Mouse (Mus musculus) stomach, postnatal 0 days (tissue): Measurements from ENCODE around the gene Ttll9. TPM values are rescaled to one million over a fixed set of nuclear protein-coding genes. Genes with fewer than 3 reads are reported as not detected.

Source experiments
- ATAC-seq: fragments of 200-750 bp; cut with Nextera tagmentation; 2 replicates; pipeline ENCODE4 v1.8.0; 2017; ENCODE audit not compliant: low FRiP score, low TSS enrichment
- DNase-seq: peaks from one replicate; pipeline ENCODE4 v3.0.0-alpha.2; 2016; ENCODE audit warnings: low spot score
- H3K27ac ChIP-seq: fragments of 300-500 bp; sonication (generic); replicated peaks from 2 replicates; pipeline ENCODE4 v1.5.1; 2014; ENCODE audit warnings: mild to moderate bottlenecking, control low read depth
- H3K27me3 ChIP-seq: fragments of 300-500 bp; sonication (generic); 2 replicates; pipeline ENCODE4 v1.6.1; 2014; ENCODE audit warnings: low read length; ENCODE audit not compliant: control insufficient read depth, insufficient read depth
- H3K36me3 ChIP-seq: fragments of 300-500 bp; sonication (generic); 2 replicates; pipeline ENCODE4 v1.6.1; 2014; ENCODE audit warnings: low read length, mixed read lengths; ENCODE audit not compliant: control insufficient read depth, insufficient read depth
- H3K4me1 ChIP-seq: fragments of 300-500 bp; sonication (generic); replicated peaks from 2 replicates; pipeline ENCODE4 v1.6.1; 2014; ENCODE audit warnings: antibody characterized with exemption; ENCODE audit not compliant: control insufficient read depth, insufficient read depth
- H3K4me2 ChIP-seq: fragments of 300-500 bp; sonication (generic); replicated peaks from 2 replicates; pipeline ENCODE4 v1.6.1; 2014; ENCODE audit warnings: low read depth, mild to moderate bottlenecking, control low read depth, moderate library complexity
- H3K4me3 ChIP-seq: fragments of 300-500 bp; sonication (generic); 2 replicates; pipeline ENCODE4 v1.5.1; 2014; ENCODE audit warnings: low read depth, low read length, control low read depth
- H3K9ac ChIP-seq: fragments of 300-500 bp; sonication (generic); 2 replicates; pipeline ENCODE4 v1.6.1; 2014; ENCODE audit warnings: mild to moderate bottlenecking, low read length, control low read depth, mixed read lengths
- H3K9me3 ChIP-seq: fragments of 300-500 bp; sonication (generic); 2 replicates; pipeline ENCODE4 v1.6.1; 2016; ENCODE audit warnings: low read length; ENCODE audit not compliant: control insufficient read depth
- CTCF ChIP-seq: IDR thresholded peaks from 2 replicates; pipeline ENCODE4 v1.5.1; 2016; ENCODE audit warnings: antibody characterized with exemption, low read depth, mild to moderate bottlenecking, moderate library complexity
- EP300 ChIP-seq: optimal IDR thresholded peaks from 2 replicates; pipeline ENCODE3; 2016; ENCODE audit warnings: antibody characterized with exemption
- WGBS: fragments of 180-500 bp; shearing (Covaris S2); extraction: QIAGEN DNeasy Blood & Tissue Kit; methylation state at CpG from one replicate; pipeline ENCODE4 v1.1.7; 2014; 5-methylcytosine and 5-hydroxymethylcytosine counted together
- polyA plus RNA-seq: library from polyadenylated mRNA; unstranded; fragments of >200 nt; fragmentation: Nextera tagmentation; extraction: Ambion mirVana; gene quantifications from 2 replicates; pipeline ENCODE4 v1.2.1, GENCODE M21; 2015

Gene Ttll9
- polyA plus RNA-seq, 1 experiment from 2014 or later = not detected

DNA sequence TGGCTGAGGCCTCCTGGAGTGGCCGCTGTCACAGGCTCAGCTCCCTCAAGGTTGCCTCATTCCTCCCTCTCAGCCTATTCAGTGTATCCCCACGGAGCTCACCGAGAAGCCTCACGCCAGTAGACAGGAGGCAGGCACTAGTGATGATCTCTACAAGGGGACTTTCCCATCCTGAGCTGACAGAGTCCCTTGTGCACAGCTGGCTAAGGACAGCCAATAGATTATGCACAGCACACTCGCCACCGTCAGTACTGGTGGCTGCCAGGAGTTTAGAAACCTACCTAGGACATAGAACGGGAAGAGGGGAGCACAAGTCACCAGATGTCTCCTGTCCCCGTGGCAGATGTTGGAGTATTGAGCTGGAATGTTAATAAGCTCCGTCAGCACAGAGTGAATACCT, 44.6 kb upstream of the Ttll9 start:
- Histone ChIP-seq H3K9ac (no peak overlapping the region), H3K27me3 (no peaks in the 10 kb centered on the region), H3K4me2 (no peak overlapping the region), H3K4me1 (no peaks in the 10 kb centered on the region), H3K4me3 (no peak overlapping the region), H3K27ac (no peak overlapping the region), H3K36me3 (no peaks in the 10 kb centered on the region), H3K9me3 (no peaks in the 10 kb centered on the region)
- TF ChIP-seq EP300 = no peak
- no peak for TF ChIP-seq CTCF
- no peak for DNase-seq
- 46% methylated on average over 9 of the region's 9 CpGs for WGBS
- no peak for ATAC-seq

DNA sequence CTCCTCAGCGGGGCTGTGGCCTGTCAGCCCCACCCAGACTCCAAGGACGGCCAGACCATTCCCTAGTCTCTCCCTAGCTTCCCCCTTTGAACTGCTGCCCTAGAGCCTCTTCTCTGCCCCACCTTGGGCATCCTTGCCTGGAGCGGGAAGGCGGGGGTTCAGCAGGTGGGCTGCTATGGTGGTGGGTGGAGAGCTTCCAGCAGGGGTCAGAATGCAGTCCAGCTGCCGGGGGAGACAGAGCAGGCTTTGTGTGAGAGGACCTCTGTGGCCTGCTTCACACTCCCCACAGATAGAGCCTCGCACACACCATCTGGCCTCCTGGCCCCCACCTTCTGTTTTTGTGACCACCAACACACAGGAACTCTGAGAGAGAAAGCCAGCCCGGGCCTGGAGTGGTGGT, 39.9 kb upstream of the Ttll9 start:
- WGBS = 44% methylated on average over 7 of the region's 7 CpGs
- TF ChIP-seq CTCF (peak; percentile 22; the same call in 1 of the 2 replicates), EP300 (no peak)
- no peak overlapping the region for H3K4me2 ChIP-seq
- no peaks in the 10 kb centered on the region for H3K9me3 ChIP-seq
- no peak overlapping the region for H3K27ac ChIP-seq
- no peak overlapping the region for H3K4me3 ChIP-seq
- DNase-seq = no peak
- H3K27me3 ChIP-seq = no peaks in the 10 kb centered on the region
- H3K9ac ChIP-seq = no peak overlapping the region
- H3K4me1 ChIP-seq = no peaks in the 10 kb centered on the region
- H3K36me3 ChIP-seq = no peaks in the 10 kb centered on the region
- ATAC-seq = no peak

DNA sequence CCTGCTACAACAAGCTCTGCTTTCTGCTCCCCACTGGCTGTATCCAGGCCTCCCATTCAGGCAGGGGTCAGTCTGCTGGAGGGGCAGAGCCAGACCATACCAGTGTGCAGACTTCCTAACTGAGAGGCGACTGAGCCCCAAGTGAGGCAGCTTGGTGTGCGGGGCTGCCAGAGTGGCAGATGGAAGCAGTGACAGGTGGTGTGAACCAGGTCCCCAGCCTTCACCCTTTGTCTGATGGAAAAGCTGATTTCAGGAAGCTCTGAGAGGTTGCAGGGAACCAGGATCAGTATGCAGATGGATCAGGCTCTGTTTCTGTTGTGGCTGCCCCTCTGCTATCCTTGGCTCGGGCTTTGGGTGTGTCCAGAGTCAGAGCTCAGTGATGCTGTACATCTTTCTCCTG, 38.7 kb upstream of the Ttll9 start:
- H3K4me1 ChIP-seq = no peaks in the 10 kb centered on the region
- no peaks in the 10 kb centered on the region for H3K36me3 ChIP-seq
- no peak overlapping the region for H3K9ac ChIP-seq
- no peak for ATAC-seq
- 67% methylated on average over 3 of the region's 3 CpGs for WGBS
- no peak overlapping the region for H3K4me2 ChIP-seq
- TF ChIP-seq EP300 = no peak
- no peak for TF ChIP-seq CTCF
- no peak for DNase-seq
- no peak overlapping the region for H3K27ac ChIP-seq
- H3K4me3 ChIP-seq = no peak overlapping the region
- H3K9me3 ChIP-seq = no peaks in the 10 kb centered on the region
- H3K27me3 ChIP-seq = no peaks in the 10 kb centered on the region

GRCm38 (mm10) chr2:152924128-152924527, 38.2 kb upstream of the Ttll9 start:
- Histone ChIP-seq H3K36me3 (no peaks in the 10 kb centered on the region), H3K9ac (no peak overlapping the region), H3K27me3 (no peaks in the 10 kb centered on the region), H3K27ac (no peak overlapping the region), H3K9me3 (no peaks in the 10 kb centered on the region), H3K4me1 (no peaks in the 10 kb centered on the region), H3K4me3 (no peak overlapping the region), H3K4me2 (no peak overlapping the region)
- 42% methylated on average over 8 of the region's 8 CpGs for WGBS
- ATAC-seq = no peak
- DNase-seq = no peak
- no peak for TF ChIP-seq CTCF
- no peak for TF ChIP-seq EP300

DNA sequence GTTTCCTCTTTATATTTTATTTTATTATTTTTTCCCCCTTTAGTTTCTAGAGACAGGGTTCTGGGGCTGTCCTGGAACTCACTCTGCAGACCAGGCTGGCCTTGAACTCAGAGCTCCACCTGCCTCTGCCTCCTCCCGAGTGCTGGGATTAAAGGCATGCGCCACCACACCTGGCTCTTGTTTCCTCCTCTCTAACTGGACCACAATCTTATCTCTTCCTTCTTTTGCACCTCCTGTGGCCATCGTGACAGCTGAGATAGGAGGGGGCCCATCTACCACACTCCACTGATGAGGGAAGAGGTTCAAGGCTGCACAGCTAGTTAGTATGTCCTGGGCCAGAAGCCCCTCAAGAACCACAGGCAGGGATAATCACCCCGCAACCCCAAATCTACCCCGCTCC, 37.7 kb upstream of the Ttll9 start:
- DNase-seq (no peak), ATAC-seq (no peak)
- Histone ChIP-seq H3K27me3 (no peaks in the 10 kb centered on the region), H3K4me2 (no peak overlapping the region), H3K9ac (no peak overlapping the region), H3K27ac (no peak overlapping the region; the same call in 1 of the 2 replicates), H3K4me1 (no peaks in the 10 kb centered on the region), H3K4me3 (no peak overlapping the region), H3K9me3 (no peaks in the 10 kb centered on the region), H3K36me3 (no peaks in the 10 kb centered on the region)
- no peak for TF ChIP-seq EP300
- no peak for TF ChIP-seq CTCF
- WGBS = 63% methylated on average over 5 of the region's 5 CpGs

GRCm38 (mm10) chr2:152925189-152925872, 37.0 kb upstream of the Ttll9 start:
- TF ChIP-seq EP300 (no peak), CTCF (no peak)
- Histone ChIP-seq H3K4me3 (no peak overlapping the region), H3K27me3 (no peaks in the 10 kb centered on the region), H3K4me2 (no peak overlapping the region), H3K9me3 (no peaks in the 10 kb centered on the region), H3K27ac (peak overlapping the region; percentile 69), H3K4me1 (no peaks in the 10 kb centered on the region), H3K36me3 (no peaks in the 10 kb centered on the region), H3K9ac (no peak overlapping the region)
- ATAC-seq (peak; percentile 35; the same call in 1 of the 2 replicates), DNase-seq (peak; percentile 27)
- 53% methylated on average over 11 of the region's 11 CpGs for WGBS
